Mouse (Mus musculus) urinary bladder, postnatal 14 days (tissue): ENCODE results near the gene Kif9.
A peak's percentile ranks its signal among the peaks of the same experiment; 100 is the strongest.

Experiments used
- DNase-seq: peaks from one replicate; pipeline ENCODE4 v3.0.0; 2021; ENCODE audit warnings: low spot score

Gene Kif9

DNA sequence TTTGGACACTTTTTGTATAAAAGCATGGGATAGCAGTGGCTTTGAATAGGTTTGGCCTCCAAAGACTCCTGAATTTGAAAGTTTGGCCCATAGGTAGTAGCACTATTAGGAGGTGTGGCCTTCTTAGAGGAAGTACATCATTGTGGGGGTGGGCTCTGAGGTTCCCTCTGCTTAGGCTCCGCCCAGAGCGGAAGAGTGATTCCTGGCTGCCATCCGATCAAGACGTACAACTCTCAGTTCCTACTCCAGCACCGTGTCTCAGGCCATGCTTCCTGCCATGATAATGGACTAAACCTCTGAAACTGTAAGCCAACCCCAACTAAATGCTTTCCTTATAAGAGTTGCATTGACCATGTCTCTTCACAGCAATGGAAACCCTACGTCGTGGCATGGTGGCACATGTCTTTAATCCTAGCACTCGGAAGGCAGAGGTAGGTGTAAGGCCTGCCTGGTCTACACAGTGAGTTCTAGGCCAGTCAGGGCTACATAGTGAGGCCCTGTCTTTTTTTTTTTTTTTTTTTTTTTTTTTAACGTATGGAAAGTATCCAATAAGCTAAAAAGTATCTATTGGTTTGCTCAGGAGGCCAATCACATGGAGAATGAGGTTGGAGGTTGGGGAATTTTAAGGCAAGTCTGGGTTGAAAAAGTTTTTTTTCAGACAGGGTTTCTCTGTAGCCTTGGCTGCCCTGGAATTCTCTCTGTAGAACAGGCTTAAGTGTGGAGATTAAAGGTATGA is 52.4 kb downstream of the Kif9 start:
- no peak for DNase-seq

DNA sequence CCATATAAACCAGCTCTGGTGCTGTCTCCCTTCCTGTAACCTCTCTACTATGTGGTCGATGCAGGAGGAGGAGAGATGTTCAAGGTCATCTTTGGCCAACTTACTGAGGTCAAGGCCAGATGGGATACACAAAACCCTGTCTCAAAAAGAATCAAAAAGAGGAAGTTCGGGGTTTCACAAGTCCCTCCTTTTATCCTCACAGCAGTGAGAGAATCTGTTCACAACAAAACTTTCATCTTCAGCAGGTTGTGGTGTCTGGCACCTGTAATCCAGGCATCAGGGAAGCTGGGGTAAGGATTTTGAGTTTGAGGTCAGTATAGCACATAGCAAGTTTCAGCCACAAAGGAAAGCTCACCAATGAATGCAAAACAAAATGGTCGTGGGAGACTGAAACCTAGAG is 53.9 kb downstream of the Kif9 start:
- no peak for DNase-seq

DNA sequence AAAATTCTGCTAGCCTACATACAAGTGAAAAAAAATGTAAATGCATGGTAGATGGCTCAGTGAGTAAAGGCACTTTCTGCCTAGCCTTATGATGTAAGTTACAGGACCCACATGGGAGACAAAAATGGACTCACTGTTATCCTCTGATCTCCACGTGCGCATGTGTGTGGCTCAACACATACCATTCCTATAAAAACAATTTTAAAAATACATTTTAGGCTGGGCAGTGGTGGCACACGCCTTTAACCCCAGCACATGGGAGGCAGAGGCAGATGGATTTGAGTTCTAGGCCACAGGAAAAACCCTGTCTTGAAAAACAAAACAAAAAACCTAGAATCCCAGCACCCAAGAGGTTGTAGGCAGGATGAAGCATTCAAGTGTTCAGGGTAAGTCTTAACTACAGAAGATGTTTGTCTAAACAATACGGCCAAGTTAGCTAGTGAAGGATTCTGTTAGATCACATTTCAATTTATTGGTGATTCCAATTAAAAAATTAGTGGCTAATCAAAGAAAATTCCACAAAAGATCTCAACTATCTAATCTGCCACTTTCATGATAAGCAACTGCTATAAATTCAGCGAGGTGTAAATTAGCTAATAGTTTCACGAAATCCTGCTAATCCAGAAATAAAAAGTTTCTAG is 54.5 kb downstream of the Kif9 start:
- no peak for DNase-seq

DNA sequence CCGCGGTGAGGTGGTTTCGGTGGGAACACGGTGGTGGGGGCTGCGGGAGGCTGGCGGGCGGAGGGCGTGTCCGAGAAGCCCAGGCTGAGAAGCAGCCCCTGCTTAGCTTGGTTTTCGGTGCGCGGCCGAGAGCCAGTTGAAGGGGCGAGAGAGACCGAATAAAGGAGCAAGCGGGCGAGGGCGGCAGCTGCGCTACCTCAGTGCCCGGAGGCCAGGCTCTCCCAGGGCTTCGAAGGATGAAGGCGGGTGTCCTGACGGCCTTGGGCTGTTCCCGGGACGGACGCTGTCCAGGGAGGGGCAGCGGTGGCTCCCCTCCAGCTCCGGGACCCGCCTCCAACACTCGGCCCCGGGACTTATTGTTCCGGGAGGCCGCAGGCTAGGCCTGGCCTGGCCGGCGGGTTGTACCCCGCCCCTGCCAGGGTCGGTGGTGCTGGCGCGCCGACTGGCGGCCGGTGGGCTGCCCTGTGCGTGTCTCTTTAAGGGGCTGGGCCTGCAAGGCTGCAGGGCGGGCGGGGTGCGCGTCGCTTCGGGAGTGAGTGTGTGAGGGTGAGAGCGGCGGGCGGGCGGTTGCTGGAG is 55.2 kb downstream of the Kif9 start:
- DNase-seq = peak; percentile 96

DNA sequence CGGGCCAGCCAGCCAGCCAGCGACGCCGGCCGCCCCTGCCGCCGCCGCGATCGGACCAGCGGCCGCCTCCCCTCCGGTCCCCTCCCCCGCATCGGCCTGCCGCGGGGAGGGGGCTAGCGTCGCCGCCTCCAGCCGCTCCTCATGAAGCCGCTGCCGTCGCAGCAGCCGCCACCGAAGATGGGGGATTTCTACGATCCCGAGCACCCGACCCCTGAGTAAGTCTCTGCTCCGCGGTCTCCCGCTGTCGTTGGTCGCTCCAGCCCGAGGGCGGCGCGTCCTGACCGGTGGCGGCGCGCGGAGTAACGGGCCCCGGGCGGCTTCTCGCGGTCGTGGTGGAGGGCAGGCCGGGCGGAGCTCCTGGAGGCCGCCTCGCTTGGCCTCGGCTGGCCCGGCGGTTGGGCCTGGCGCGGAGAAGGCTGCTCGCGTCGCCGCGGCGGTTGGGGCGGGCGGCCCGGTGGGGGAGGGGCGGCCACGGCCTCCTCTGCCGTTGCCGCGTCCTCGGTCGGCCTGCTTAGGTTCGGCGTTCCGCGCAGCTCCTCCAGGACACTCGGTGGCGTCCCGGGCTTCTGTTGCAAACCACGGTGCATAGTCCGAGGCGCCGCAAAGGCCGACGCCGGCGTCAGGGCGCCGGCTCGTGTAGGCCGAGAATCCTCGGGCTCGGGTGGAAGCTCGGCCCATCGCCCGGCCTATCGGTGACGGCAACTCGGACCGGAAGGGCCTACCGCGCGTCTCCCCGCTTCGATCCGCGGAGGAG is 56.0 kb downstream of the Kif9 start, which contains the start of gene Setd2:
Setd2 (plus strand) TSS at position 60 of the 754 bp plus-strand sequence.
- DNase-seq = peak; percentile 68

DNA sequence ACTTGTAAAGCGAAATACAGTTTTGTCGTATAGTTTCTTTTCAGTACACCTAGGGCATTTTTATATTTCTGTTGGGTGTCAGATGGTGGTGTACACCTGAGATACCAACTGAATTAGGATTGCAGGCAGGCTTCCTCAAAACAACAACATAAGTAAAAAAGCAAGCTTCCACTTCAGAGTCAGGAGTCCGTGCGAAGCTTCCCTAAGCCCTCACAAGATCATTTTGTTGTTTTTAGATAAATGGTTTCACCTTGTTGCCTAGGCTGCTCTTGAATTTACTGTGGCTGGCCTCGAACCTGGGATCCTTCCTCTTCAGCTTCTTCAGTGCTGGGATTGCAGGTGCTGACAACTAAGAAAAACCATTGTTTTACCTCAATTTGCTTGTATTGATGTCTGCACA is 56.9 kb downstream of the Kif9 start:
- DNase-seq = no peak

DNA sequence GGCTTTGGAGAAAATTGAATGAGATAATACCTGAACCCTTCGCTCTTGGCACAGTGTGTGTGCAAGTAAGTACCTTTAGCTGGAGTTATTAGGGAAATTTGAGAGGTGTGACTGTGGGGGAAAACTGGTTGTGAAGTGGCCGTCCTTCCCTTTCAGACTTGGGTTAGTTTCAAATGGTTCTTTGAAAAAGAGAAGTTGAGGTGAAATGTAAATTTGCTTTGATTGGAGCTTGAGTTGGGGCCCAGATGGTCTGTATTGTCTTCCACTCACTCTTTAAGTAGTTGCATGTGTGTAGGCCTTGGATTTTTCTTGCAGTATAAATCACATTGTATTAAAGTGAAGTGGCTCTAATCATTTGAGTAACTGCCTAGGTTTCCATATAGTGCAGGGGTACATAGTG is 58.4 kb downstream of the Kif9 start:
- no peak for DNase-seq

DNA sequence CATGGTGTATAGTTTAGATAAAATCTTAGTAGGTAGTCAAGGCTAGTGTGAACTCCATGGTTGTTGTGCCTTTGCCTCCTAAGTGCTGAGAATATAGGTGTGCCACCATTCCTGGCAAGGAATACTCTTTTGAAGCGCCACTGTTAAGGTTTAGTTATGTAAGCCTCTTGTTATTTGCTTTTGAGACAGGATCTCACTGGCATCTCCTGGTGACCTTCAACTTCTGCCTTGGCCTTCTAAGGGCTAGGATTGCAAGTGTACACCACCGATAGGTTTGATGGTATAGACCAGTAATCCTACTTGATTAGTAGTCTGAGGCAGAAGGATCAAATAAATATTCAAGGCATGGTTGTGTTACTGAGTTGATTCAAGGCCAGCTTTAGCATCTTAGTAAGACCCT is 59.9 kb downstream of the Kif9 start:
- no peak for DNase-seq

DNA sequence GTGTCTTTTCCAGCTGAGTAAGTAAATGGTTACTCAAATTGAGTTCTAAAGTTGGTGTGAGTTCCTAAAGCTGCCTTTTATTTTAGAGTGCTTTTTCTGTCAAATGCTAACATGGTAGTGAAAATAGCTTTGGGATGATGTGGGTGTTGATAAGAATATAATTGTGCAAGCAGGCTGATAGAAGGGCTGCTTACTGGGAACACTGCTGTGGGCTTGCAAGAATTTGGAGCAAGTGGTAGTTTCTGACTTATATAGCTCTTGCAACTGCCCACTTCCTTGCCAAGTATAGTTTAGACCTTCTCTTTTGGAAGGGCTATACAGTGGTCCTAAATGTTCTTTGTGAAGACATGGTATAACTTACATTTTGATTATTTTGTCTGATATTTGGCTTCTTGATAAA is 61.8 kb downstream of the Kif9 start:
- DNase-seq = no peak

DNA sequence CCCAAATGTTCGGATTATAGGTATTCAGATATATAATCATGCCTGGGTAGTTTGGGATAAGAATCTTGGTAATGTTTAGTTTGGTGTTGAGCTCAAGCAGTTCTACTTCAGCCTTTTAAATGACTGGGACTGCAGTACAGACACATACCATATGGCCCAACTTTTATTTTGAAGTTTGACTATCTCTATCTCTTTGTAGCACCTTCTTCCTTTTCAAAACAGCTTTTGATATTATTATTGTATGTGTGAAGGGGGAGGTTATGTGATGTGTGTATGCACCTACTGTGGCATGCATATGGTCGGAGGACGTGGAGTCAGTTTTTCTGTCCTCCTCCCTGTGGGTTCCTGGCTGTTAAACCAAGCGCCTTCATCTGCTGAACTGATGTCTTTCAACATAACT is 65.2 kb downstream of the Kif9 start:
- no peak for DNase-seq

DNA sequence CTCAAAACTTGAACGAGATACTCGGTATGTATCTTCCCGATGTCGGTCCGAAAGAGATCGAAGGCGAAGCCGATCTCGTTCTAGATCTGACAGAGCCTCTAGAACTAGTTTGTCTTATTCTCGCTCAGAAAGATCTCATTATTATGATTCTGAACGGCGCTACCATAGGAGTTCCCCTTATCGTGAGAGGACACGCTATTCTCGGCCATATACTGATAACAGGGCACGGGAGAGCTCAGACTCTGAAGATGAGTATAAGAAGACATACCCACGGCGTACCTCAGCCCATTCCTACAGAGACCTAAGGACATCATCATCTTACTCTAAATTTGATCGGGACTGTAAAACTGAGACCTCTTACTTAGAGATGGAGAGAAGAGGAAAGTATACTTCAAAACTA is 71.5 kb downstream of the Kif9 start:
- DNase-seq = no peak

DNA sequence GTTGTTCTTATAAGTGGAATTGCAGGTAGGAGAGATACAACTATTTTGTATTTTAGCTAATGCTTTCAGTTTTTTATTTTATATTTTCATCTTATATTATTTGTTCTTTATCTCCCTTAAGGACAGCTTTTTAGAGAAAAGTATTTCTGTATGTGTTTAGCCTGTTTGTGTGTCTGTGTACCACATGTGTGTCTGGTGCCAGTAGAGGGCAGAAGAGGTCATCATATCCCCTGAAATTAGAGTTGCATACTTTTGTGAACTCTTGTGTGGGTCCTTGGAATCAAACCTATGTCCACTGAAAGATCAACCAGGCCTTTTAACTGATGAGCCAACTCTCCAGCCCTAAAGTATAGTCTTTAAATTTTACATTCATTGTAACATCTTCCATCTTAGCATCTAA is 91.6 kb downstream of the Kif9 start:
- no peak for DNase-seq
